ENCODE assay signal across 18 mouse cellular contexts in genomic region chr9:55273906-55274305, GRCm38 (mm10). TPM values are rescaled to one million over a fixed set of nuclear protein-coding genes. Genes with fewer than 3 reads are reported as not detected.
A peak's percentile ranks its signal among the peaks of the same experiment; 100 is the strongest.
DNase-seq lines count a peak whose midpoint lies in the region; ATAC-seq and TF ChIP-seq lines count a peak whose summit lies in the region.
"Had no signal": no experiment of that assay in that cellular context is flagged by ENCODE, and none has a peak within 500 bp of the region (broad histone marks: within the 10 kb centered on the region; RNA-seq: fewer than 3 reads in every experiment).

No protein-coding gene starts in this region.

- H3K4me1 ChIP-seq in cerebellum, adult 2 months (ENCODE audit: control insufficient read depth, insufficient read depth, low read length), result peaks cover 14% of the 10 kb centered on the region
- peaks cover 4% of the 10 kb centered on the region; the same call in 1 of the 2 replicates for H3K4me1 ChIP-seq in midbrain, postnatal 0 days (ENCODE audit: insufficient read depth, low read length)
- H3K4me1 ChIP-seq: embryonic facial prominence, embryonic 15.5 days; hindbrain, embryonic 13.5 days; liver, embryonic 13.5 days had no signal

- no peak for ATAC-seq in midbrain, postnatal 0 days (ENCODE audit: low FRiP score)
- ATAC-seq: intestine, embryonic 16.5 days had no signal

- no peak for TF ChIP-seq POLR2A in cerebellum, adult 2 months (IDR thresholded peaks at IDR 0.05; ENCODE audit: borderline replicate concordance, insufficient read depth, low read length)

- no peak overlapping the region for H3K9ac ChIP-seq in midbrain, postnatal 0 days (replicated peaks; ENCODE audit: low read length, poor library complexity, severe bottlenecking)
- H3K9ac ChIP-seq: embryonic facial prominence, embryonic 15.5 days; hindbrain, embryonic 13.5 days; liver, embryonic 13.5 days had no signal

- intact Hi-C loops in left cerebral cortex, postnatal 4 days (cut with DNase I), result no loop called here

- no peaks in the 10 kb centered on the region for H3K9me3 ChIP-seq in midbrain, postnatal 0 days (ENCODE audit: low read length)
- H3K9me3 ChIP-seq: embryonic facial prominence, embryonic 15.5 days; hindbrain, embryonic 13.5 days; liver, embryonic 13.5 days had no signal

- H3K4me3 ChIP-seq in cerebellum, adult 2 months (replicated peaks; ENCODE audit: insufficient read depth, low read depth, low read length), result no peak overlapping the region
- no peak overlapping the region for H3K4me3 ChIP-seq in layer of hippocampus, adult 2 months
- H3K4me3 ChIP-seq in midbrain, postnatal 0 days (ENCODE audit: low read depth, low read length), result no peak overlapping the region
- H3K4me3 ChIP-seq: embryonic facial prominence, embryonic 15.5 days; hindbrain, embryonic 13.5 days; liver, embryonic 13.5 days had no signal

- no peaks in the 10 kb centered on the region for H3K36me3 ChIP-seq in midbrain, postnatal 0 days (ENCODE audit: insufficient read depth, low read length)
- H3K36me3 ChIP-seq: embryonic facial prominence, embryonic 15.5 days; hindbrain, embryonic 13.5 days; liver, embryonic 13.5 days had no signal

- H3K27me3 ChIP-seq in cerebellum, adult 2 months (ENCODE audit: control insufficient read depth, insufficient read depth, low read length), result no peaks in the 10 kb centered on the region
- no peaks in the 10 kb centered on the region for H3K27me3 ChIP-seq in midbrain, postnatal 0 days (ENCODE audit: insufficient read depth, low read length)
- H3K27me3 ChIP-seq: embryonic facial prominence, embryonic 15.5 days; hindbrain, embryonic 13.5 days; liver, embryonic 13.5 days had no signal

- 11% methylated on average over 4 of the region's 4 CpGs for WGBS in cerebellum, adult 2 months
- 44% methylated on average over 4 of the region's 4 CpGs for WGBS in midbrain, postnatal 0 days

- H3K27ac ChIP-seq in cerebellum, adult 2 months (ENCODE audit: insufficient read depth, low read length), result no peak overlapping the region
- no peak overlapping the region for H3K27ac ChIP-seq in layer of hippocampus, adult 2 months
- no peak overlapping the region for H3K27ac ChIP-seq in midbrain, postnatal 0 days (ENCODE audit: low read depth, low read length)
- H3K27ac ChIP-seq: embryonic facial prominence, embryonic 15.5 days; hindbrain, embryonic 13.5 days; liver, embryonic 13.5 days had no signal

- H3K4me2 ChIP-seq in midbrain, postnatal 0 days (ENCODE audit: low read depth, low read length, poor library complexity, severe bottlenecking), result no peak overlapping the region
- H3K4me2 ChIP-seq: embryonic facial prominence, embryonic 15.5 days; hindbrain, embryonic 13.5 days; liver, embryonic 13.5 days had no signal

- no peak for TF ChIP-seq CTCF in cerebellum, adult 2 months (IDR thresholded peaks at IDR 0.05; ENCODE audit: borderline replicate concordance, insufficient read depth, low read depth, low read length)
- TF ChIP-seq CTCF in layer of hippocampus, adult 2 months (conservative IDR thresholded peaks at IDR 0.05), result no peak
- TF ChIP-seq CTCF in midbrain, postnatal 0 days (IDR thresholded peaks at IDR 0.05), result no peak

- DNase-seq in left cerebral cortex, adult 18-20 months (ENCODE audit: low spot score in 2 of 2), result peak; percentile 5 to 13
- DNase-seq in left cerebral cortex, postnatal 4 days, result no peak
- peak; percentile 75 to 94 for DNase-seq in cerebellum, adult 2 months
- peak; percentile 50 to 63 for DNase-seq in layer of hippocampus, adult 2 months (ENCODE audit: low spot score in 2 of 2)
- peak; percentile 25 to 44 for DNase-seq in right cerebral cortex, postnatal 10 days (ENCODE audit: low spot score in 2 of 2)
- no peak for DNase-seq in MN1 (ENCODE audit: low spot score)
- DNase-seq in midbrain, postnatal 0 days (ENCODE audit: low spot score), result no peak
- DNase-seq in ovary, postnatal 14 days (ENCODE audit: low spot score), result no peak
- DNase-seq: heart, adult 18-20 months; kidney, postnatal 14 days; liver, embryonic 13.5 days; midbrain, embryonic 14.5 days had no signal

RNA-seq across cellular contexts. Expression of gene Nrg4, which starts 52.7 kb away (rescaled TPM):
- total RNA-seq in left cerebral cortex, adult 18-20 months (2021), result under 1 TPM; 0.54 to 0.70 TPM
- total RNA-seq in left cerebral cortex, postnatal 4 days (2021), result under 1 TPM; 0.54 to 0.82 TPM
- 2.3 and 2.7 TPM in 2 replicates for polyA plus RNA-seq in cerebellum, adult 2 months (2012; rRNA removed)
- total RNA-seq in layer of hippocampus, adult 2 months (2021), result 1 to 10 TPM in 1 of 2 experiments, under 1 TPM in 1; 0.97 to 1.3 TPM
- 0.94 TPM in 1 of 2 replicates, not detected in the other for total RNA-seq in midbrain, postnatal 0 days (2014; rRNA removed)
- polyA plus RNA-seq in midbrain, postnatal 0 days (2015; fragmentation: Nextera tagmentation; extraction: Ambion mirVana), result 1.3 and 1.8 TPM in 2 replicates

RNA-seq across cellular contexts. Expression of gene Tmem266, which starts 52.8 kb away (rescaled TPM):
- 10 to 100 TPM in 1 of 2 experiments, 1 to 10 TPM in 1; 9.2 to 10.0 TPM for total RNA-seq in left cerebral cortex, adult 18-20 months (2021)
- total RNA-seq in left cerebral cortex, postnatal 4 days (2021), result 10 to 100 TPM; 10.8 to 10.9 TPM
- 47.5 and 56.1 TPM in 2 replicates for polyA plus RNA-seq in cerebellum, adult 2 months (2012; rRNA removed)
- 1 to 10 TPM; 5.8 to 6.1 TPM for total RNA-seq in layer of hippocampus, adult 2 months (2021)
- total RNA-seq in midbrain, postnatal 0 days (2014; rRNA removed), result 12.5 and 13.0 TPM in 2 replicates
- 7.3 and 7.7 TPM in 2 replicates for polyA plus RNA-seq in midbrain, postnatal 0 days (2015; fragmentation: Nextera tagmentation; extraction: Ambion mirVana)
- total RNA-seq: megakaryocyte progenitor cell, adult 5-6 weeks had no signal
- polyA plus RNA-seq: C2C12; forebrain, embryonic 11.5 days; liver, embryonic 13.5 days had no signal

Comparison
In these comparisons a context has a peak if more than half of its experiments do, and no peak if none do; other contexts are left out.
1. DNase-seq: peak in left cerebral cortex, adult 18-20 months (2 of 2), cerebellum, adult 2 months (2 of 2), layer of hippocampus, adult 2 months (2 of 2) and right cerebral cortex, postnatal 10 days (2 of 2); none in left cerebral cortex, postnatal 4 days (single experiment), MN1 (single experiment), midbrain, postnatal 0 days (single experiment) and ovary, postnatal 14 days (single experiment).